Mouse (Mus musculus) testis, adult 2 months (tissue): ENCODE measurements around the gene Ilvbl.

ENCODE experiments used
- CTCF ChIP-seq: fragments of 200-500 bp; IDR thresholded peaks from 2 replicates; pipeline ENCODE4 v1.5.1; 2012; ENCODE audit warnings: low read depth, mild to moderate bottlenecking, inconsistent platforms, low read length, moderate library complexity; ENCODE audit not compliant: control insufficient read depth, insufficient read depth, insufficient replicate concordance
- POLR2A ChIP-seq: fragments of 200-500 bp; IDR thresholded peaks from 2 replicates; pipeline ENCODE4 v1.6.1; 2012; ENCODE audit warnings: low read depth, mild to moderate bottlenecking, inconsistent platforms, low read length, moderate library complexity; ENCODE audit not compliant: control insufficient read depth

GRCm38 (mm10) chr10:78605080-78605479, 30.9 kb downstream of the Ilvbl start:
- TF ChIP-seq CTCF (no peak), POLR2A (no peak)
